Mouse (Mus musculus) lung, postnatal 0 days (tissue): Measurements from ENCODE around the gene Nfya.

Experiments used
- CTCF ChIP-seq: IDR thresholded peaks from 2 replicates; pipeline ENCODE4 v1.5.1; 2016; ENCODE audit warnings: antibody characterized with exemption, mild to moderate bottlenecking
- EP300 ChIP-seq: IDR thresholded peaks from 2 replicates; pipeline ENCODE4 v1.6.1; 2016; ENCODE audit warnings: antibody characterized with exemption, mild to moderate bottlenecking, control low read depth

DNA sequence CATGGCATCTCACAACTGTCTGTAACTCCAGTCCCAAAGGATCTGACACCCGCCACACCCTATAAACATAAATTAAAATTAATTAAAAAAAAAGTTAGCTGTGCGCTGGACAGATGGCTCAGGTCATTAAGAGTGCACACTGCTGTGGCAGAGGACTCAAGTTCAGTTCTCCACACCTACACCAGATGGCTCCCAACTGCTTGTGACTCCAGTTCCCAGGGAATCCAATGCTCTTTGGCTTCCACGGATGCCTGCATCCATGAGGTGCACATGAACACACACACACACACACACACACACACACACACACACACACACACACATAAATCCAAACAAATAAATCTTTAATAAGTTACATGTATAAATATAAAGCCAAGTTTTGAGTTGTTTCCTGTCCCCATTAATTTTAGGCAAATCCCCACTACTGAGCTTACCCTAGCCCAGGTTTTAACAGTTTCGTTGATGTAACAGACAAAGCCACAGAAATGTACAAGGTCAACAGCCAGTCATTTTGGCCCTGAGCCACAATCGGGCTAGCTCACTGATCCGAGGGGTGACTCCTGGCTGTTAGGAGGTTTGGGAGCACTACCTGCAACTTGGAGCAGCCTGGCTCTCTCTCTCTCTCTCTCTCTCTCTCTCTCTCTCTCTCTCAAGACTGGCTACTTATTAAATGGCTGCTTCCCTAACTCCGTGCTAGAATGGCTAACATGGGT lies 33.2 kb upstream of the Nfya start:
- no peak for TF ChIP-seq EP300
- peak; percentile 20; the same call in 1 of the 2 replicates for TF ChIP-seq CTCF
